Mouse (Mus musculus) Patski (cell line): ENCODE data around the gene Slc16a11. TPM values are rescaled to one million over a fixed set of nuclear protein-coding genes. Genes with fewer than 3 reads are reported as not detected.

ENCODE experiments used
- ATAC-seq: fragments of 100-300 bp; one replicate; pipeline ENCODE4 v1.8.0; 2021
- CTCF ChIA-PET: fragments of 350-600 bp; sonication (Branson Sonifier 250); formaldehyde crosslinking; loops from one replicate; lab custom pipeline; 2022; ENCODE audit warnings: inconsistent platforms; lab: Charles Lee
- POLR2A ChIA-PET: fragments of 350-600 bp; sonication (Branson Sonifier 250); formaldehyde crosslinking; loops from one replicate; lab custom pipeline; 2022; ENCODE audit warnings: antibody characterized with exemption, inconsistent platforms; lab: Charles Lee
- DNase-seq: peaks from one replicate; pipeline ENCODE4 v3.0.0-alpha.2; 2011; ENCODE audit warnings: low read depth, low spot score
- H3K27me3 ChIP-seq: fragments of 371-371 bp; one replicate; pipeline ENCODE4 v1.5.1; 2021
- CTCF ChIP-seq: fragments of 100-300 bp; IDR thresholded peaks from one replicate; pipeline ENCODE4 v1.5.1; 2021
- in situ Hi-C: fragments of 300-500 bp; cut with MboI; formaldehyde crosslinking; loops from 3 replicates; pipeline ENCODE4 v1.11.1; 2018; ENCODE audit warnings: low pct_unique_long_range_greater_than_20kb, mixed read lengths
- polyA plus RNA-seq: library from polyadenylated mRNA; unstranded; gene quantifications from one replicate; pipeline ENCODE4 v1.2.3, GENCODE M21; 2021

The Slc16a11 gene
- polyA plus RNA-seq, 1 experiment from 2014 or later: 1.9 TPM

DNA sequence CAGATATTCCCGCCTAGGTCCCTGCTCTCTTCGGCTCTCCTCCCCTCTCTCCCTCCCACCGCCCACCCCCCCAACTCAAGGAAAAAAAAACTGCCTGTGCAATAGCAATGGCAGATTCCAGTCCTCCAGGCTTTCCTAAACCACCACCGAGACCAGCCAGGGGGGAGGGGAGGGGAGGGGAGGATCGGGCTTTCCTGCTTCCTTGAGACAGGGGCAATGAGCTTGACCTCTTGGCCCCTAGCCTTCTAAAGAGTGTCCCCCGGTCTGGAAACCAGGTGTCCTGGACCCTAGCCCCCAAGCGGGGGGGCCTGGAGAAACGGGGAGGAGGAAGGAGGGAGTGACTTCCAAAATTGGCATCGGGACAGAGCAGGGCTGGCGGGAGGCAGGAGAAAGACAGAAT, 20.0 kb downstream of the Slc16a11 start:
- TF ChIP-seq CTCF: no peak
- CTCF ChIA-PET: interaction anchor here (1.2 kb wide), 1 partner anchor 15 kb away, joined by 3 read pairs; no protein-coding TSS in a partner anchor
- in situ Hi-C loops: no loop called here
- no peak for DNase-seq
- ATAC-seq: no peak
- H3K27me3 ChIP-seq: peaks cover 22% of the 10 kb centered on the region
- POLR2A ChIA-PET: no interaction called here

DNA sequence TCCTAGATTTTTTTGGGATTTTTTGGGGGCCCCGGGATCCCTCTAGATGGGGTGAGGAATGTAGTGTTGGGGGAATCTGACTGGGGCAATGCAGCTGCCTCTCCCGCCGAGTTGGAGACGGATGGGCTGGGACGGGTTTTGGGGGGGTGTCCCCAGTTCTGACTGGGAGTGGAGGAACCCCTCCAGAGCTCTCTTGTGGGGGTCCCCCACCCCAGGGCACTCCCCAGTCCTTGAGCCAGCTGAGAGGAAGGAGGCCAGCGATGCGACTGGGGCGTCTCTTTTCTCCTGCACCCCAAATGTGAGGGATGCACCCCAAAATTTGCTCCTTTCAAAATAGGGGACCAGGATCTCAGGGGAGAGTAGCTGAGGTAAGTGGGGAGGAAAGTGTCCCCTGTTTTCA, 20.5 kb downstream of the Slc16a11 start:
- TF ChIP-seq CTCF: no peak
- ChIA-PET CTCF (interaction anchor here (1.2 kb wide), 1 partner anchor 15 kb away, joined by 3 read pairs; no protein-coding TSS in a partner anchor), POLR2A (no interaction called here)
- ATAC-seq: no peak
- in situ Hi-C loops: no loop called here
- DNase-seq: no peak
- peaks cover 19% of the 10 kb centered on the region for H3K27me3 ChIP-seq

DNA sequence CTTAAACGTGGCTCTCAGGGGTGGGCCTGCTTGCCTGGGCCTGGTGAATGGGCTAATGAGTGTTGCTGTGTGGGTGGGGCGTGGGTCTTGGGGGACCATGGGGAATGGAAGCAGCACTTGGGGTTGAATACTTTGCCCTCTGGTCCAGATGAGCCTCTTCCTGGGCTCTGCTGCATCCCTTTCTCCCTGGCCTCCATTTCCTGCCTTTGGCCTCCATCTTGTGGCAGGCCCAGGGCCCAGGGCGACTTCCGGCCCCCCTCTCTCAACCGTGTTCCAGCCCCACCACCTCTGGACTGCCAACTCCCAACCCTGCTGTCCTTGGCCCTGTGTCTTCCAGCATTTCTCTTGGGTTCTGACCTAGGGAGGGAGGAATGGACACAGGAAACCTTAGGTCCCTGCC, 21.5 kb downstream of the Slc16a11 start:
- peaks cover 10% of the 10 kb centered on the region for H3K27me3 ChIP-seq
- DNase-seq (no peak), ATAC-seq (no peak)
- CTCF ChIA-PET: interaction anchor here (1.2 kb wide), 1 partner anchor 14 kb away, joined by 3 read pairs; no protein-coding TSS in a partner anchor
- no peak for TF ChIP-seq CTCF
- in situ Hi-C loops: no loop called here
- POLR2A ChIA-PET: no interaction called here

DNA sequence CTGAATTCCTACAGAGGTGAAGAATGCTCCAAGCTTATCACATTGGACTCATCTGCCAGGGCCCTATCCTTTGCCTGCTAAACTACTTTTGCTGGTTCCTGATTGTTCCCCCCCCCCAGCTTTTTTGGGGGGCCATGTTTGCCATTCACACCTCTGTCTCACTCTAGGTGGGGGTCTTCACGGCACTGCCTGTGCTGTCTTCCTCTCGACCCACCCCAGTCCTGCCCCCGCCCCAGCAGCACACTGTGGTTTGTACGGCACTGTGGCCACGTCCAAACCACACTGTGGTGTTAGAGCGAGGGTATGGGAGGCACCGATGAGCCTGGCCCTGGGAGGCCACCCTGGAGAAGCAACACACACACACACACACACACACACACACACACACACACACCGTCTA, 21.9 kb downstream of the Slc16a11 start:
- in situ Hi-C loops: no loop called here
- CTCF ChIA-PET: no interaction called here
- POLR2A ChIA-PET: no interaction called here

DNA sequence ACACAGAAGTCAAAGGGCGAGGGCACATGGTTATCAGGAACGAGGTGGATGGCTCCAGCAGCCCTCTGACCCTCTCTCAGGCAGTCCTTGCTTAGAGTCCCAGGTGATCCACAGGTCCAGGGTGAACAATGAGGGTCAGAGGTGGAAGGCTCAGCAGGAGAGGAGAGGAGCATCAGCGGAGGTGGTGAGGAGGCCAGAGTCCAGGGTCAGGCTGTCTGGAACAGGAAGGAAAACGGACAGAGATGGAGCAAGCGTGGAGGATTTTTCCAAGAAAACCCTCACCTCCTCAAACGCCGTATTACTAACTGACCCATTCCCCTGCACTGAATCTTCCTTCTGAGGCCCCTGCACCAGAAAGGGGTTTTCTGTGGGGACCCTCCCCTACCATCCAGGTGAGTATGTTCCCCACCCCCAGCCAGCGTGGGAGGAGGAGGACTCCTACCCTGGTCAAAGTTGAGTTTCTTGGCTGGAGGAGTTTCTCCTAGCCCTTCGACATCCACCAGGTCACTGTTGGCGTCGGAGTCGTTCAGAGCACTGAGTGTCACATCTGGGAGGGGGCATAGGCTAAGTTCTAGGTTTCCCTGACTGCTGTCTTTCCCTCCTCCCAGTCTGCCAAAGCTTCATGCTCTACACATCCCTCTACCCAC, 22.8 kb downstream of the Slc16a11 start:
- no peak for TF ChIP-seq CTCF
- POLR2A ChIA-PET: no interaction called here
- no peak for ATAC-seq
- DNase-seq: no peak
- CTCF ChIA-PET: no interaction called here
- peaks cover under 1% of the 10 kb centered on the region for H3K27me3 ChIP-seq
- in situ Hi-C loops: no loop called here

More for the DNA sequence above, 21.9 kb downstream of the Slc16a11 start:
- ATAC-seq: no peak
- no peak for TF ChIP-seq CTCF
- no peak for DNase-seq
- H3K27me3 ChIP-seq: peaks cover 6% of the 10 kb centered on the region

DNA sequence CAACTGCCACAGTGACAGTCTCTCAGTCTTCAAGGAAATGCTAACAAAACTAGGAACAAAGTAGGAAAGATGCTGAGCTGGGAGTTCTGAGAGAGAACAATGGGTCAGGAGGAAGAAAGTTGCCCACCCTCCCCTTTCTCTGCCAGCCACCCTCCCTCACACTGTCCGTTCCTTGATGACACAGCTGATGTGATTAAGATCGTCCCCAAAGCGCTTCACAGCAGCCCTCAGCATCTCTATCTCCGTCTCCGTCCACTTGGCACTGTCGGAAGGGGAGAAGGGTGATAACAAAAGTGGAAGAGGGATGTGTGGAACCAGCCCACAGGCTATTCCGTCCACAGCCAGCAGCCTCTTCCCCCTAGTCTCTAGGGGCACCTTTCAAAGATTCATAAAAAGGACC, 24.2 kb downstream of the Slc16a11 start:
- ATAC-seq: no peak
- ChIA-PET CTCF (interaction anchor here (1.2 kb wide), 1 partner anchor 96 kb away, joined by 3 read pairs; no protein-coding TSS in a partner anchor), POLR2A (interaction anchor here (0.6 kb wide), 2 partner anchors 607 to 1158 kb away, joined by 4 read pairs; no protein-coding TSS in a partner anchor)
- in situ Hi-C loops: no loop called here
- no peak for DNase-seq
- no peaks in the 10 kb centered on the region for H3K27me3 ChIP-seq
- TF ChIP-seq CTCF: no peak

DNA sequence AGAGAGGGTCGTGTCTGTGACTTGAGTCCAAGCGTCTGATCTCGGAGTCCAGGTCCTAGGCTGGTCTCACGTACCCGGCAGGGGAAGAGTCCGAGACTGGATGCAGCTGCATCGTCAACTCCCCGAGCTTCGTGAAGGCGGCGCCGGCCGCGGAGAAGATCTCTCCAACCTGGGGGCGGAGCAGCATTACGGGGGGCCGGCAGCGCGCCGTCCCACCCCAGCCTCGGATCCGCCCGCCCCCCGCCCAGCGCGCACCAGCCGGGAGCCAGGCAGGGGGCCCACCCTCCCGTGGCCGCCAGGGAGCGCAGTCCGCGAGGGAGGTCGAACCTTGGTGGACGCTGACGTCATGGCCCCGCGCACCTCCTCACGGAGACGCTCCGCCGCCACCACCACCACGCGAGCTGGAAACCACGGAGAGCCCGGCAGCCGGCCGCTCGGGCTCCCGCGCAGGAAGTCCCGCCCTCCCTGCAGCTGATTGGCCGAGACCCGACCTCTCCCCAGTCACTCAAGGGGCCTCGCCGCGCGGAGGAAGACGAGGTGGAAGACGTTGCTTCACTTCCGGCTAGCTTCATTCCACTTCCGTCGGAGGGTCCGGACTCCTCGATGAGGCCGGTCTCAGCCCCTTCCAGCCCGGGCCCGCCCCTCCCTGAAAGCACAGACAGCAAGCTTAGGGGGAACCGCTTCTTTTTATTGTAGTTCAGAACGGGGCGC, 25.1 kb downstream of the Slc16a11 start, which contains the start of gene 0610010K14Rik:
Gene 0610010K14Rik (minus strand): TSS at position 458 of the 711 bp plus-strand sequence.
- ChIA-PET POLR2A (interaction anchor here (0.6 kb wide), 1 partner anchor 607 kb away, joined by 4 read pairs; no protein-coding TSS in a partner anchor), CTCF (interaction anchor here (0.8 to 1.2 kb wide), 3 partner anchors 13 to 96 kb away, joined by 3 read pairs; partner anchors contain the start of gene Alox12e)
- no peak for TF ChIP-seq CTCF
- ATAC-seq (peak; percentile 84), DNase-seq (no peak)
- in situ Hi-C loops: no loop called here
- no peaks in the 10 kb centered on the region for H3K27me3 ChIP-seq

DNA sequence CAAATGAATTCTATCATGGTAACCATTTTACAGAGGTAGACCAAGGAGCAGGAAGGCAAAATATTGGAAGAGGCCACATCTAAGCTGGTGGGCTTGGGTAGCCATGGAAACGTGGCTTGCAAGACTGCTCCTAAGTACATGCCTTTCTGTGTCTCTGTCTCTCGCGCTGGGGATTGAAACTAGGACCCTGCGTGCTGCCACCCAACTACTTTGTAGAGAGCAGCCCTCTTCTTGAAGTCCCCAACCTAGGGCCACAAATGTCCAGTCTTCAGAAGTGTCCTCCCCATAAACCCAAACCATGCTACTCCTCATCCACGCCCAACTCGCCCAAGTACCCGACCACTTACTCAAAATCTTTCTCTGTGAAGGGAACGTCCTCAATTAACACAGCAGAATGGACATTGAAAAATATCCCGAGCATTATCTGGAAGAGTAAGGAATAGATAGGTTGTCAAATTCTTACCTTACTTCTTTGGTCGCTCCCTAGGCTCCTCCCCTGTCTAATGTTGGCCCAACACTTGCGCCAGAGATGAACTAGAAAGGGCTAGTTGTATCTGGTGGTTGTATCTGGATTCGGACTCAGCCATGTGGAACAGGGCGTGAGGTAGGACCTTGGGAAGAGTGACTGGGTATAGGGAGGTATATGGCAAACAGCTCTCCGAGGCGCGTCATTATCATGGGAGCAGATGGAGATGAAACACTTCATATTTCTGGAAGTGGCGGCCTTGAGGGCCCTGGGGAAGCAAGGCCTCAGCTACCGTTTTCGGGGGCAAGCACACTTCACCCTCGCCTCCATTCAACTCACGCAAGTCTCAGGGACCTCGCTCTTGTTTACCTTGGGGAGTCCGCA, 26.3 kb downstream of the Slc16a11 start:
- DNase-seq (no peak), ATAC-seq (no peak)
- TF ChIP-seq CTCF: no peak
- in situ Hi-C loops: no loop called here
- peaks cover 1% of the 10 kb centered on the region for H3K27me3 ChIP-seq
- ChIA-PET POLR2A (interaction anchor here (1.1 to 2.0 kb wide), 5 partner anchors 8 to 19 kb away, joined by 4 to 8 read pairs (median 5); no protein-coding TSS in a partner anchor), CTCF (interaction anchor here (2.4 kb wide), 1 partner anchor 8 kb away, joined by 12 read pairs; the partner anchor contains the start of gene Bcl6b)

DNA sequence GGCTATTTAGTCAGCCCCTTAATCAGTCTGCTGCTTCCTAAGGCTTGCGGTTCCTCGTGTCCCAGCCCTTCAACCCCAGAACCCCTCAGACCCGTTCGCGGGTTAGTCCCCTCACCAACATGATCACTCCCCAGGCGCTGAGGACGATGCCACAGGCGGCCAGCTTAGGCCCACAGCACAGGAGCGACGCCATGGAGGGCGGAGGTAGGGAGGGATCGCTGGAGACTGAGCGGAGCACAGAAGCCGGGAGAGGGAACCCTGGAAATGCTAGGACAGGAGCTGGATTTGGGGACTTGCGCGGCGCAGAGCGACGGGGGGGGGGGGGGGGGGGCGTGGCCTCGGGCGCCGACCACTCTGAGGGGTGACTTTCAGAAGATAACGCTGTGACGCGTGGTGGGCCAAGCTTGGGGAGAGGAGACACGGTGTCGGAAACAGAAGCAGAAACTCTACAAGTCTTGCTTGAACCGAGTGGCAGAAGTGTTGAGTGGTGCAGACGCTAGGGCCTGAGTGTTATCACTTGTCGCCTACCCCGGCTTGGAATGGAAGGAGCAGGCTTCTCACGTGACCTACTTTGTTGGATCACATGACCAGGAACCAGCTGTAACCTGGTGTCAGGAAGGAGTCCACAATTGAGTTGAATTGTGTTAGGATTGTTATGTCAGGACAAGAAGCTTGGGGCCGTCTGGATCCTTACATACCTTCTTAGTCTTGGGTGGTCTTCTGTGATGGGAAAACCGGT, 27.2 kb downstream of the Slc16a11 start, which contains the start of the genes Gm21988 and Rnasek:
Gene Gm21988 (minus strand): TSS at position 290 of the 739 bp plus-strand sequence.
Gene Rnasek (minus strand): TSS at position 302 of the 739 bp plus-strand sequence.
- ChIA-PET CTCF (interaction anchor here (2.4 kb wide), 1 partner anchor 9 kb away, joined by 12 read pairs; the partner anchor contains the start of gene Bcl6b), POLR2A (interaction anchor here (1.1 to 2.0 kb wide), 5 partner anchors 7 to 19 kb away, joined by 4 to 8 read pairs (median 5); no protein-coding TSS in a partner anchor)
- in situ Hi-C loops: no loop called here
- ATAC-seq (peak; percentile 8), DNase-seq (peak; percentile 69)
- no peak for TF ChIP-seq CTCF
- peaks cover 10% of the 10 kb centered on the region for H3K27me3 ChIP-seq
